Mouse (Mus musculus) forebrain, embryonic 12.5 days (tissue): ENCODE measurements around the gene Clec2e. TPM values are rescaled to one million over a fixed set of nuclear protein-coding genes. Genes with fewer than 3 reads are reported as not detected.
"Not testable (repeated sequence)": the region's sequence is repeated elsewhere in the genome, so short reads cannot be mapped to it uniquely, and the experiment has no call there.

Source experiments
- ATAC-seq: fragments of 200-750 bp; cut with Nextera tagmentation; 2 replicates; pipeline ENCODE4 v1.8.0; 2017; ENCODE audit warnings: moderate TSS enrichment; ENCODE audit not compliant: low FRiP score
- H3K27ac ChIP-seq: fragments of 300-500 bp; sonication (generic); 2 replicates; pipeline ENCODE4 v1.5.1; 2016; ENCODE audit warnings: mild to moderate bottlenecking
- H3K27me3 ChIP-seq: fragments of 300-500 bp; sonication (generic); 2 replicates; pipeline ENCODE4 v1.6.1; 2016; ENCODE audit warnings: mild to moderate bottlenecking
- H3K36me3 ChIP-seq: fragments of 300-500 bp; sonication (generic); replicated peaks from 2 replicates; pipeline ENCODE4 v1.6.1; 2016; ENCODE audit warnings: mild to moderate bottlenecking
- H3K4me1 ChIP-seq: fragments of 300-500 bp; sonication (generic); 2 replicates; pipeline ENCODE4 v1.6.1; 2016
- H3K4me2 ChIP-seq: fragments of 300-500 bp; sonication (generic); 2 replicates; pipeline ENCODE4 v1.6.1; 2016; ENCODE audit warnings: mild to moderate bottlenecking, moderate library complexity
- H3K4me3 ChIP-seq: fragments of 300-500 bp; sonication (generic); replicated peaks from 2 replicates; pipeline ENCODE4 v1.5.1; 2016; ENCODE audit warnings: mild to moderate bottlenecking
- H3K9ac ChIP-seq: fragments of 300-500 bp; sonication (generic); 2 replicates; pipeline ENCODE4 v1.6.1; 2016; ENCODE audit warnings: mild to moderate bottlenecking
- H3K9me3 ChIP-seq: fragments of 300-500 bp; sonication (generic); 2 replicates; pipeline ENCODE4 v1.6.1; 2016
- WGBS: fragments of 180-500 bp; shearing (Covaris S2); methylation state at CpG from one replicate; pipeline ENCODE4 v1.1.7; 2016; 5-methylcytosine and 5-hydroxymethylcytosine counted together
- polyA plus RNA-seq: library from polyadenylated mRNA; unstranded; fragments of >200 nt; fragmentation: Nextera tagmentation; extraction: Ambion mirVana; gene quantifications from 2 replicates; pipeline ENCODE4 v1.2.1, GENCODE M21; 2016

Clec2e gene
- 0.12 TPM in 1 of 2 replicates, not detected in the other for polyA plus RNA-seq

GRCm38 (mm10) chr6:129100794-129101193, at the start of gene Clec2e:
Gene Clec2e, minus strand, starts transcription at chr6:129100913.
- H3K27ac ChIP-seq, H3K36me3 ChIP-seq, H3K4me2 ChIP-seq, H3K27me3 ChIP-seq, H3K9me3 ChIP-seq, ATAC-seq, H3K4me1 ChIP-seq, H3K9ac ChIP-seq, H3K4me3 ChIP-seq: not testable (repeated sequence)
- 75% methylated on average over 1 of the region's 1 CpGs for WGBS

DNA sequence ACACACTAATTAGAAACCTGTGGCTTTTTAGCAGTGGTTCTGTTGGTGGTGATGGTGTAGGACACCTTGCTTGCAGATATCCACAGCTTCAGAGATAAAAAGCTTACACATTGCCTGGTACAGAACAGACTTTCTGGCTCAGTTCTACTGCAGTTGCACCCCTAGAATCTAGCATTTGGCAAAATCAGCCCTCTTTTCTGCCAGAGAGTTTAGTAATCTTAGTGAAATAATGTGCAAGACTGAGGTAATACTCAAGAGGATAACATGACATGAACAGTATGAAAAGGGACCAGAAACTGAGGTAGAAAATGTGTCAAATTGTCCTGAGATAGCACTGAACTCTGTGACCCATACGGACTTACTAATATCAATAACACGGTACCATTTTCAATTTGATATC, 46.1 kb upstream of the Clec2e start:
- 91% methylated on average over 2 of the region's 2 CpGs for WGBS
- no peak overlapping the region for H3K9ac ChIP-seq
- no peak for ATAC-seq

GRCm38 (mm10) chr6:129132604-129133341, 32.1 kb upstream of the Clec2e start:
- ATAC-seq = no peak
- Histone ChIP-seq H3K4me3 (no peak overlapping the region), H3K4me2 (no peak overlapping the region), H3K9ac (no peak overlapping the region), H3K4me1 (no peaks in the 10 kb centered on the region), H3K27me3 (no peaks in the 10 kb centered on the region), H3K27ac (no peak overlapping the region), H3K9me3 (no peaks in the 10 kb centered on the region), H3K36me3 (no peaks in the 10 kb centered on the region)
- WGBS = 87% methylated on average over 4 of the region's 4 CpGs

More for the DNA sequence above, 46.1 kb upstream of the Clec2e start:
- H3K4me3 ChIP-seq = no peak overlapping the region
- H3K27ac ChIP-seq = no peak overlapping the region
- H3K4me1 ChIP-seq = no peaks in the 10 kb centered on the region
- no peaks in the 10 kb centered on the region for H3K36me3 ChIP-seq
- H3K27me3 ChIP-seq = no peaks in the 10 kb centered on the region
- H3K9me3 ChIP-seq = no peaks in the 10 kb centered on the region
- no peak overlapping the region for H3K4me2 ChIP-seq

- Histone ChIP-seq H3K27ac (no peak overlapping the region), H3K4me2 (no peak overlapping the region), H3K4me3 (no peak overlapping the region), H3K4me1 (no peaks in the 10 kb centered on the region), H3K27me3 (no peaks in the 10 kb centered on the region), H3K36me3 (no peaks in the 10 kb centered on the region), H3K9me3 (no peaks in the 10 kb centered on the region), H3K9ac (no peak overlapping the region)
- no peak for ATAC-seq
Measured at GRCm38 (mm10) chr6:129126861-129127260, 26.1 kb upstream of the Clec2e start.

DNA sequence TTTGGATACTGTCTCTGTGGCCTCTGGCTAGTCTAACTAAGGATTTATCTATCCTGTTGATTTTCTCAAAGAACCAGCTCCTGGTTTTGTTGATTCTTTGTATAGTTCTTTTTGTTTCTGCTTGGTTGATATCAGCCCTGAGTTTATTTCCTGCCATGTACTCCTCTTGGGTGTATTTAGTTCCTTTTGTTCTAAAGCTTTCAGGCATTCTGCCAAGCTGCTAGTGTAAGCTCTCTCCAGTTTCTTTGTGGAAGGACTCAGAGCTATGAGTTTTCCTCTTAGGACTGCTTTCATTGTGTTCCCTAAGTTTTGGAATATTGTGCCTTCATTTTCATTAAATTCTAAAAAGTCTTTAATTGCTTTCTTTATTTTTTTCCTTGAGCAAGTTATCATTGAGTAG, 23.8 kb upstream of the Clec2e start:
- H3K27me3 ChIP-seq, H3K4me2 ChIP-seq, H3K9ac ChIP-seq, H3K9me3 ChIP-seq, H3K4me1 ChIP-seq, H3K27ac ChIP-seq, H3K36me3 ChIP-seq, ATAC-seq, H3K4me3 ChIP-seq: not testable (repeated sequence)

DNA sequence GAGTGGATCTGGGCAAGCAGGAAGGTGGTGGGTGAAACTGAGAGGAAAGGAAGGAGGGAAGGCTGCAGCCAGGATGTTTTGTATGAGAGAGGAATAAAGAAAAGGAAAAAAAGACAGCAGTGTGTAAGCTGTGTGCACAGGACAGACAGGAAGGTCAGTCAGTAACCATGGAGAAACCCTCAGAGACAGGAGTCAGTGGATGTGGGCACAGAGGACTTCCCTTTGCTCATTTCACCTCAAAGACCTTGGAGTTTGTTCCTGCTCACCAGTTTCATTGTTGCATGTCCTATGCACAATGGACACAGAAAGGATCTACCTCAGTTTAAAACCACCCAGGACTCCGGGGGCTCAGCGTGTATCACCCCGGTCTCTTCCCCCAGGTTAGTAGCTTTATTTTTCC, 15.5 kb upstream of the Clec2e start:
- Histone ChIP-seq H3K9ac (no peak overlapping the region), H3K27me3 (no peaks in the 10 kb centered on the region), H3K4me2 (no peak overlapping the region), H3K36me3 (no peaks in the 10 kb centered on the region), H3K4me3 (no peak overlapping the region), H3K4me1 (no peaks in the 10 kb centered on the region), H3K27ac (no peak overlapping the region), H3K9me3 (no peaks in the 10 kb centered on the region)
- no peak for ATAC-seq
- 93% methylated on average over 3 of the region's 3 CpGs for WGBS

DNA sequence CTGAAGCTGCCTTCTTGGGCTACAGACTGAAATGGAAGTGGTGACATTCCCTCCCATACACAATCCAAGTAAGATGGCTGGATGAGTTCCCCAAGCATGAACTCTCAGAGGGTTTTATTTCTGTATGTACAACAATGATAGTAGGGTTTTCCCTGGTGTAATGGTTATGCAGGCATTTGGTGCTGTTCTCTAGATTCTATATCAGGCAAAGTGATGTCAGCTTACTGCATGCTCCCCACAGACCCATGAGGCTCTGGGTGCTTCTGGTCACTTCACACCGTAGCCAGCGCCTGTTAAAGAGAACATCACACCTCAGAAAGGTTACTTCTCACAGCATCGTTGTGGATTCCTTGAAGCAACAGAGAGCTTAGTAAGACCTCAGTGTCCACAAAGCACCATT, 13.5 kb upstream of the Clec2e start:
- not testable (repeated sequence) for H3K27me3 ChIP-seq, H3K4me2 ChIP-seq, H3K36me3 ChIP-seq, ATAC-seq, H3K4me1 ChIP-seq, H3K9me3 ChIP-seq, H3K4me3 ChIP-seq, H3K9ac ChIP-seq, H3K27ac ChIP-seq
- 90% methylated on average over 3 of the region's 3 CpGs for WGBS

DNA sequence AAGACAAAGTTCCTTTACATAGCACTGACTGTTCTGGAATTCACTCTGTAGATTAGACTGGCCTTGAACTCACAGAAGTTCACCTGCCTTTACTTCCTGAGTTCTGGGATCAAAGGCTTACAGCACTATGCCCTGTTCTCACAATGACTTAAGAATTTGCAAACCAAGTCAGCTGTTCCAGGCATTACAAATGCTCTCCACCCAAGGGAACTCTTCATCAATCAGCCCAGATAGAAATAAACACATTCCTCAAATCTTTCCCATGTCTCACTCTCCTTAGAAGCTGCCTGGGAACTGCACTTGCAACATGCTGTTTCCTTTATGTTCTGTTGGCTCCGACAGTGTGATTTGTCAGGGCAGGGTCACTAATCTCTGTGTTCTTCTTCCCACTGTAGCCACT, 13.1 kb upstream of the Clec2e start:
- H3K27ac ChIP-seq = no peak overlapping the region

DNA sequence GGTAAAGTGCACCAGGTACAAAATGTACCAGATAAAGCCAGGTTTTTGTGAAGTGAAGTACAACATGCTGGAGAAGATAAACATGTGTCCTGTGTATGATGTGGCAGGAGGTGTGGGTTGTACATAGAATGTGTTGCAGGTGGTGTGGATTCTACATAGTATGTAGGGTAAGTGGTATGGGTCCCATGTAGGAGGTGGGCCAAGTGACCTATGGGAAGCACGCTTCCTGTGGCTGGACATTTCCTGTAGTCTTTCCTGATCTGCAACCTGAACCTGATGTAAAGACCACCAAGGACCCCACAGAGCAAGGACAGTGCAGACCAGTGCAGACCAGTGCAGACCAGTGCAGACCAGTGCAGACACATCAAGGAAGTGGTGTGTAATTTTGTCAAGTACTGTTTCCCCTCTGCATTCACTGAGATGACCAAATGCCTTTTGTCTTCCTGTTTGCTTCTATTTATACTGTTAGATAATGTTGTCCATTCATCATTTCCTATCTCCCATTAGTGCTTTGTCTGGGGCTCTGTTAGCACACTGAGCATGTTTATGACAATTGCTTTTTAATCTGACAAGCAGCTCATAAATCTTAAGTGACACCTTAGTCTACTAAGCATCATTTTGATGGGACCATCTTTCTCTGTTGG, 12.4 kb upstream of the Clec2e start:
- H3K4me3 ChIP-seq = no peak overlapping the region
- no peaks in the 10 kb centered on the region for H3K36me3 ChIP-seq
- H3K4me1 ChIP-seq = no peaks in the 10 kb centered on the region
- no peaks in the 10 kb centered on the region for H3K27me3 ChIP-seq
- H3K27ac ChIP-seq = no peak overlapping the region
- ATAC-seq = no peak
- H3K4me2 ChIP-seq = no peak overlapping the region
- no peak overlapping the region for H3K9ac ChIP-seq
- 100% methylated on average over 1 of the region's 1 CpGs for WGBS
- H3K9me3 ChIP-seq = no peaks in the 10 kb centered on the region

More for the DNA sequence above, 13.1 kb upstream of the Clec2e start:
- H3K36me3 ChIP-seq = no peaks in the 10 kb centered on the region
- H3K4me2 ChIP-seq = no peak overlapping the region
- H3K27me3 ChIP-seq = no peaks in the 10 kb centered on the region
- no peak overlapping the region for H3K9ac ChIP-seq
- WGBS = 70% methylated on average over 1 of the region's 1 CpGs
- H3K4me3 ChIP-seq = no peak overlapping the region
- H3K4me1 ChIP-seq = no peaks in the 10 kb centered on the region
- ATAC-seq = no peak
- H3K9me3 ChIP-seq = no peaks in the 10 kb centered on the region

GRCm38 (mm10) chr6:129112526-129112925, 11.8 kb upstream of the Clec2e start:
- Histone ChIP-seq H3K27ac (no peak overlapping the region), H3K27me3 (no peaks in the 10 kb centered on the region)
- 88% methylated on average over 1 of the region's 1 CpGs for WGBS

DNA sequence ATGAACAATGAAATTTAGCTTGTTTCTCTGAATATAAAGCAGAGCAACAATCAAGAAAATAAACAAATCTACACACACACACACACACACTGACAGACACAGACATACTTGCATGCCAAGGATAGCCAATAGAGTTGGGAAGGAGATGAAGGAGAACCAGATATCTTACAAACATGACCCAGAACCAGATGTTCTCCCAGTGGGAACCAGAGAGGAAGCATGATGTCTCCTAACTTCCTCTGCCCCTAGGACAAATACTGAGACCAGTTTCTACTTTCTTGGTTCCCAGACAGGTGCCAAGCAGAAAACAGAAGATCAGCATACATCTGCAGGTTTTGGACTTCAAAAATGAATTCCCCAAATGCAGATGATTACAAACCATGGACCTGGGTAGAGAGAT, 7.2 kb upstream of the Clec2e start:
- ATAC-seq = no peak
- no peaks in the 10 kb centered on the region for H3K9me3 ChIP-seq
- no peak overlapping the region for H3K4me3 ChIP-seq
- H3K4me1 ChIP-seq = no peaks in the 10 kb centered on the region
- H3K27me3 ChIP-seq = no peaks in the 10 kb centered on the region
- no peak overlapping the region for H3K27ac ChIP-seq
- H3K36me3 ChIP-seq = no peaks in the 10 kb centered on the region
- no peak overlapping the region for H3K4me2 ChIP-seq
- H3K9ac ChIP-seq = no peak overlapping the region

More at GRCm38 (mm10) chr6:129112526-129112925, 11.8 kb upstream of the Clec2e start:
- Histone ChIP-seq H3K4me1 (no peaks in the 10 kb centered on the region), H3K9me3 (no peaks in the 10 kb centered on the region), H3K9ac (no peak overlapping the region), H3K4me3 (no peak overlapping the region), H3K4me2 (no peak overlapping the region), H3K36me3 (no peaks in the 10 kb centered on the region)
- no peak for ATAC-seq

GRCm38 (mm10) chr6:129102858-129103555, 2.3 kb upstream of the Clec2e start:
- WGBS = 91% methylated on average over 4 of the region's 4 CpGs

More at GRCm38 (mm10) chr6:129102858-129103555, 2.3 kb upstream of the Clec2e start:
- Histone ChIP-seq H3K4me1 (no peaks in the 10 kb centered on the region), H3K4me2 (no peak overlapping the region), H3K27me3 (no peaks in the 10 kb centered on the region), H3K9me3 (no peaks in the 10 kb centered on the region), H3K4me3 (no peak overlapping the region), H3K36me3 (no peaks in the 10 kb centered on the region), H3K27ac (no peak overlapping the region), H3K9ac (no peak overlapping the region)
- ATAC-seq = no peak
